Mouse (Mus musculus) lung, adult 2 months (tissue): ENCODE measurements around the gene Aox1.

Experiments
- CTCF ChIP-seq: fragments of 200-500 bp; IDR thresholded peaks from 2 replicates; pipeline ENCODE4 v1.5.1; 2011; ENCODE audit warnings: mild to moderate bottlenecking, low read length, control low read depth; ENCODE audit not compliant: insufficient read depth
- POLR2A ChIP-seq: fragments of 200-500 bp; IDR thresholded peaks from 2 replicates; pipeline ENCODE4 v1.6.1; 2011; ENCODE audit warnings: low read depth, mild to moderate bottlenecking, control low read depth, low read length, borderline replicate concordance; ENCODE audit errors: extremely low read depth

GRCm38 (mm10) chr1:58146026-58146425, 116.3 kb downstream of the Aox1 start:
- TF ChIP-seq POLR2A (no peak), CTCF (no peak)
